Mouse (Mus musculus) G1E (cell line): ENCODE measurements around the gene Tmtc1. TPM values are rescaled to one million over a fixed set of nuclear protein-coding genes. Genes with fewer than 3 reads are reported as not detected.

ENCODE experiments used
- ATAC-seq: 2 replicates; pipeline ENCODE4 v1.8.0; 2016; ENCODE audit warnings: mild to moderate bottlenecking; ENCODE audit not compliant: insufficient number of reproducible peaks, poor library complexity, low FRiP score, severe bottlenecking; ENCODE audit errors: extremely low read depth
- DNase-seq: peaks from one replicate; pipeline ENCODE4 v3.0.0; 2012; ENCODE audit warnings: low spot score
- H3K27me3 ChIP-seq: 2 replicates; pipeline ENCODE4 v1.6.1; 2012; ENCODE audit warnings: mild to moderate bottlenecking, low read length, inconsistent platforms; ENCODE audit not compliant: insufficient read depth
- H3K36me3 ChIP-seq: replicated peaks from 2 replicates; pipeline ENCODE3; 2012; ENCODE audit warnings: mild to moderate bottlenecking, inconsistent platforms
- H3K4me1 ChIP-seq: 2 replicates; pipeline ENCODE4 v1.6.1; 2012; ENCODE audit warnings: low read depth, low read length, inconsistent platforms, mixed read lengths; ENCODE audit not compliant: insufficient read depth
- H3K4me3 ChIP-seq: 2 replicates; pipeline ENCODE4 v1.5.1; 2012; ENCODE audit warnings: low read depth, mild to moderate bottlenecking, inconsistent platforms, low read length, moderate library complexity, mixed read lengths
- H3K9me3 ChIP-seq: replicated peaks from 2 replicates; pipeline ENCODE4 v1.6.1; 2012; ENCODE audit warnings: inconsistent platforms
- CTCF ChIP-seq: IDR thresholded peaks from 2 replicates; pipeline ENCODE4 v1.5.1; 2012; ENCODE audit warnings: low read depth, low read length, inconsistent platforms, mixed read lengths
- GATA1 ChIP-seq: IDR thresholded peaks from 2 replicates; pipeline ENCODE4 v1.6.1; 2012; ENCODE audit warnings: borderline replicate concordance, low read length, inconsistent platforms, mixed read lengths
- GATA2 ChIP-seq: IDR thresholded peaks from 2 replicates; pipeline ENCODE4 v1.6.1; 2012; ENCODE audit warnings: low read depth, low read length, inconsistent platforms, borderline replicate concordance
- POLR2AphosphoS5 ChIP-seq: IDR thresholded peaks from 2 replicates; pipeline ENCODE4 v1.6.1; 2012; ENCODE audit warnings: low read depth, low read length, inconsistent platforms; ENCODE audit not compliant: insufficient replicate concordance
- TAL1 ChIP-seq: conservative IDR thresholded peaks from 2 replicates; pipeline ENCODE4 v1.6.1; 2012; ENCODE audit warnings: low read depth, low read length, inconsistent platforms, mixed read lengths
- polyA plus RNA-seq: library from polyadenylated mRNA; stranded (reverse); fragments of >175 nt; gene quantifications from 2 replicates; pipeline ENCODE4 v1.2.3, GENCODE M21; 2012
- total RNA-seq, 2 experiments: library from RNA; stranded (forward) in 1 of 2; stranded (reverse) in 1 of 2; fragments of 200-1000 nt in 1 of 2; fragments of >200 nt in 1 of 2; fragmentation: Nextera tagmentation in 1 of 2; gene quantifications; 2 replicates each; pipeline ENCODE4 v1.2.3; 2014 to 2017

The Tmtc1 gene
- total and polyA plus RNA-seq, 3 experiments = 0.05 TPM; not detected in 2

DNA sequence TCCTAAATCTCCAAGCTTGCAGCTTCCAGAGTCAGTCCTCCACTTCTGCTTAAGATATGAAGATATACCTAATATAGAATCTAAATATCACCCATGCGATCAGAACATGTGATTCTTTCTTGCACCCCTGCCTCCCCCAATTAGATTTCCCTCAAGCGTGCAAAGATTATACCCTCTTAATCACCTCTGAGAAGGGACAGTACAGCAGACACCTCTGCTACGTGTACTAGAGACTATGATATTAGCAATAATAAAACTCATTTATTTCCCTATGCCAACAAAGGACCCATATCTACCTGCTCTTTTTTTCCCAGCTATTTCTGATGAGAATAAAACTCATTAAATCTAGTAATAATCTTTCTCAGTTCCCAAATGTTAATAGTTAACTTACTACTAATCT is 49.9 kb downstream of the Tmtc1 start:
- no peaks in the 10 kb centered on the region for H3K27me3 ChIP-seq
- no peaks in the 10 kb centered on the region for H3K4me1 ChIP-seq
- TF ChIP-seq TAL1 (no peak), POLR2AphosphoS5 (no peak), CTCF (no peak), GATA1 (no peak), GATA2 (no peak)
- ATAC-seq = no peak
- no peaks in the 10 kb centered on the region for H3K9me3 ChIP-seq
- H3K4me3 ChIP-seq = no peak overlapping the region
- DNase-seq = no peak
- H3K36me3 ChIP-seq = no peaks in the 10 kb centered on the region

DNA sequence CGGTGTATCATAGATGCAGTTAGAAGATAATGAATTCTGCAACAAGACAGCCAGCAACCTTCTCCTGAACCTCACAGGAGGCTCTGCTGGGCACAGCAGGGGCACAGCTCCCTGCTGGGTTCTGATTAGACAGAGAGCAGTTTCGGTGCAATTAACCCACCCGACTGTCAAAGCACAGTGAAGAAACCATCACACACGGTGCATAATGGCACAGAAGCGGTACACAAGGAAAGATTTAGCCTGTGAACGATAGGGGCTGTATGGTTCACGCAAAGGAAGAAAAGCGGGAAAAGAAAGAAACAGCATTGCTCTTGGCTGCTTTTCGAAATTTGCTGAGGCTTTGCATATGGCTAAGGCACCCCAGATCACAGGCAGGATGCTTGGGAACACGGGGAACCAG is 52.0 kb downstream of the Tmtc1 start:
- DNase-seq (no peak), ATAC-seq (no peak)
- TF ChIP-seq TAL1 = no peak
- TF ChIP-seq POLR2AphosphoS5 = no peak
- TF ChIP-seq CTCF = no peak
- no peak for TF ChIP-seq GATA2

DNA sequence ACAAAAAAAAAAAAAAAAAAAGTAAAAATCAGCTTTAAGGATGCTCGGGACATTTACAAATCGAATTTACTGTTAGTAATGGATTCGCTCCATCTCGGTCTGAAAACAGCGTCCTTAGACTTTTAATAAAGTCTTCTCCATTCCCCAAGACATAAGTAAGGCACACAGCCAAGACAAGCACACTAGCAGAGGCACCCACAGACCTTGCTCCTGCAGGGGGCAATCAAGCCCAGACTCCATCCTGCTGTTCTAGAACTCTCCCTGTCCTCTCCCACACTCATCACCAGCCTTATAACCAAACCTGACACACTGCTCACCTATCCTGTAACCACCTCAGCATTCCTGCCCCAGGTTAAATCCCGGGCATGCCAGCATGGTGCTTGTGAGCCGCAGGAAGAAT is 52.9 kb downstream of the Tmtc1 start:
- Histone ChIP-seq H3K9me3 (no peaks in the 10 kb centered on the region), H3K36me3 (no peaks in the 10 kb centered on the region), H3K4me3 (no peak overlapping the region), H3K27me3 (no peaks in the 10 kb centered on the region), H3K4me1 (no peaks in the 10 kb centered on the region)
- DNase-seq = no peak
- no peak for ATAC-seq
- TF ChIP-seq CTCF (no peak), TAL1 (no peak), POLR2AphosphoS5 (no peak), GATA1 (no peak), GATA2 (no peak)

More for the DNA sequence above, 52.0 kb downstream of the Tmtc1 start:
- Histone ChIP-seq H3K9me3 (no peaks in the 10 kb centered on the region), H3K4me3 (no peak overlapping the region), H3K4me1 (no peaks in the 10 kb centered on the region), H3K36me3 (no peaks in the 10 kb centered on the region), H3K27me3 (no peaks in the 10 kb centered on the region)

DNA sequence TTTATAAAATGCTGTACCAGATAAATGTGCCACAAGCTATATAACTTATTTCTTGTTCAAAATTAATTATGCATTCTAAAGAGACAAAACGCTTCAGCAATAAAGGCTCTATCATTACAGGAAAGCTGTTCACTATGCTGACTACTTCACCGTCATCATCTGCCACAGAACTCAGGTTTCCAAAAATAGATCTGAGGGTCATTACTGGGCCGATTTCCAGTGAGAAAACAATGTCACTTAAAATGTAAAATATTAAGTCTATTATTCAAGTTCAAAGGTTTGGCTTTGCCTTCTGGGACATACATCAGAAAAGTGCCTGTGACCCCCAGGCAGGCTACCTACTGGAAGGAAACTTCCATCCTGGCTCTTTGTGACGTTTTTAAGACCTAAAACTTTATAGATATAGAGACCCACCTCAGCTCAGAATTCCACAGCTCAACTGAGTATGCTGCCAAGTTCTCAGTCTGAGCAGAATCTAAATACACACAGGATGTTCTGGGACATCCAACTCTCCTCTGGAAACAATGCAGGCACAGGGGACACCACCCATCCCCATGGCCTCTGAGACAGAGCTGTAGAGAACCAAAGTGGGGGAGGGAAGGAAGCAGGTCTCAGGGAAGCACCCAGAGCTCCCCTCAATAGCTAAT is 53.4 kb downstream of the Tmtc1 start:
- Histone ChIP-seq H3K9me3 (no peaks in the 10 kb centered on the region), H3K36me3 (no peaks in the 10 kb centered on the region), H3K4me1 (no peaks in the 10 kb centered on the region), H3K4me3 (no peak overlapping the region), H3K27me3 (no peaks in the 10 kb centered on the region)
- TF ChIP-seq GATA2 (no peak), CTCF (no peak), GATA1 (no peak), TAL1 (no peak), POLR2AphosphoS5 (no peak)
- ATAC-seq (no peak), DNase-seq (no peak)

DNA sequence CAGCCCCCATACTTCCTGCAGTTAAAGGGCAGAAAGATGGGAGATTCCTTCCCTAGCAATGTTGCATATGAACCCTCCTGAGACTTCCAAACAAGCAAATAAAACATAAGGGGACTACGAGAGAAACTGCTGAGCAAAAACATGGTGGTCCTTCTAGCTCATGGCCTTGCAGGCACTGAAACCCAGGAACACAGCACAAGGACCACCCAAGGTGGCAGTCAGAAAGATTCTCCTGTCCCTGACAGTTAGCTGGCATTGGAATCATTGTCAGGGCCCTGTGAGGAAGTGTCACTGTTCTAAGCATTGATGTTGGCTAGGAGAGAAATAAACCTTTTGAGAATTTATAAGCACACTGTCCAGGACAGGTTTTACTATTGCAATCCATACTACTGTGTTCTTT is 56.2 kb downstream of the Tmtc1 start:
- no peak for DNase-seq
- TF ChIP-seq TAL1 = no peak
- TF ChIP-seq GATA1 = no peak
- no peak for TF ChIP-seq POLR2AphosphoS5
- TF ChIP-seq CTCF = no peak
- TF ChIP-seq GATA2 = no peak
- ATAC-seq = no peak

DNA sequence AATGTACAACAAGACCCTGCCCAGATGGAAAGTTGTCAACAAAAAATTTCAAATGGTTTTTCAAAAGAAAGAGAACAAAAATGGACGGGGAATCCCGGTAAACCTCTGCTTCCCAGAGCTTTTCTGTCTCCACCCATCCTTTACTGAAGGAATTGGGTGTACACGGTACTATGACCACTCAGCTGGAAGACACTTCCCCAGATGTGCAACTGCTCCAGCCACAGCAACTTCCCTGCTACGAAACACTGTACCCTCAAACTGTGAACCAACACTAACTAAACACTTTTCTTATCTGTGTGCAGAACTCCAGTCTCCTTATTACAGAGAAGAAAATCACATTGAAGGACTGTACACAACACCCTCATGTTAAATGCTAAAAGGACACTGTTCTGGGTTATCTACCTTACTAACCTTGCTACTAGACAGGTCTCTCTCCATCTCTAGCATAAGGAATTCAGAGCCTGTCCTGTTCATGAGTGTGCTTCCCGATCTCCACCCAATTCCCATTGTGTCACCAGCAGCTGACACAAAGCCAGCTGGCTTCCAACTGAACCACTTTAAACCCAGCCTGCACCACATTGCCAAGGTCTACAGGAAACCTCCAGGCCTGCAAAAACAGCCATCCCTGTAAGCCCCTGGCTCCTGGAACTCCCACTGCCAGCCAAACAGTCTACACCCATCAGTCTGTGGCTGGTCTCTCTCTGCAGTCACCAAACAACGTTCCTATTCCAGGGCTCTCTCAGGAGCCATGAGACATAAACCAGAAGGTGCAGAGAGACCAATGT is 59.9 kb downstream of the Tmtc1 start:
- no peaks in the 10 kb centered on the region for H3K9me3 ChIP-seq
- no peaks in the 10 kb centered on the region for H3K36me3 ChIP-seq
- ATAC-seq = no peak
- no peak overlapping the region for H3K4me3 ChIP-seq
- H3K4me1 ChIP-seq = no peaks in the 10 kb centered on the region
- TF ChIP-seq GATA1 = no peak
- TF ChIP-seq GATA2 = no peak
- TF ChIP-seq CTCF = no peak
- no peak for TF ChIP-seq TAL1
- no peak for TF ChIP-seq POLR2AphosphoS5
- H3K27me3 ChIP-seq = 0 out of 2 replicates have a peak, but pooled peaks cover 3% of the 10 kb centered on the region
- DNase-seq = no peak

More for the DNA sequence above, 56.2 kb downstream of the Tmtc1 start:
- no peaks in the 10 kb centered on the region for H3K36me3 ChIP-seq
- H3K4me3 ChIP-seq = no peak overlapping the region
- H3K27me3 ChIP-seq = 0 out of 2 replicates have a peak, but pooled peaks cover 3% of the 10 kb centered on the region
- H3K4me1 ChIP-seq = no peaks in the 10 kb centered on the region
- no peaks in the 10 kb centered on the region for H3K9me3 ChIP-seq
